Mouse (Mus musculus) left cerebral cortex, adult 8-10 months (tissue): ENCODE results near the gene Ppef2. TPM values are rescaled to one million over a fixed set of nuclear protein-coding genes. Genes with fewer than 3 reads are reported as not detected.
A peak's percentile ranks its signal among the peaks of the same experiment; 100 is the strongest.

Experiments used
- DNase-seq, 2 experiments: peaks; one replicate each; pipeline ENCODE4 v3.0.0; 2022; ENCODE audit warnings: low spot score in 2 of 2
- total RNA-seq, 4 experiments: library from RNA; stranded (reverse); gene quantifications; 2 replicates each; pipeline ENCODE4 v1.2.4; 2022

Gene Ppef2
- 1 to 10 TPM in 1 of 4 experiments, under 1 TPM in 3; 0.53 to 1.1 (median 0.83) TPM for total RNA-seq

GRCm38 (mm10) chr5:92256218-92256617 lies at the start of gene Ppef2:
Gene Ppef2, minus strand, starts transcription at chr5:92256278.
- no peak for DNase-seq

- DNase-seq = no peak
Measured at GRCm38 (mm10) chr5:92304291-92304690, 48.2 kb upstream of the Ppef2 start.

- DNase-seq = no peak
Measured at GRCm38 (mm10) chr5:92302149-92302840, 46.2 kb upstream of the Ppef2 start.

- DNase-seq = no peak
Measured at GRCm38 (mm10) chr5:92294525-92294924, 38.4 kb upstream of the Ppef2 start.

- DNase-seq = no peak
Measured at GRCm38 (mm10) chr5:92291652-92292414, 35.8 kb upstream of the Ppef2 start.

- no peak for DNase-seq
Measured at GRCm38 (mm10) chr5:92287840-92288239, 31.8 kb upstream of the Ppef2 start.

GRCm38 (mm10) chr5:92283107-92283506 lies 27.0 kb upstream of the Ppef2 start:
- DNase-seq = no peak

GRCm38 (mm10) chr5:92282571-92282970 lies 26.5 kb upstream of the Ppef2 start:
- DNase-seq = no peak

- DNase-seq = no peak
Measured at GRCm38 (mm10) chr5:92278942-92279537, 23.0 kb upstream of the Ppef2 start.

GRCm38 (mm10) chr5:92277437-92278394 lies 21.6 kb upstream of the Ppef2 start, which contains the start of gene Naaa:
Gene Naaa, minus strand, starts transcription at chr5:92278170.
- peak; percentile 75 for DNase-seq

- no peak for DNase-seq
Measured at GRCm38 (mm10) chr5:92270496-92270895, 14.4 kb upstream of the Ppef2 start.

GRCm38 (mm10) chr5:92263761-92264359 lies 7.8 kb upstream of the Ppef2 start:
- DNase-seq = peak in 1 of 2 experiments; percentile 84

GRCm38 (mm10) chr5:92262646-92263045 lies 6.6 kb upstream of the Ppef2 start:
- no peak for DNase-seq

GRCm38 (mm10) chr5:92254476-92254875 lies 1.6 kb downstream of the Ppef2 start:
- no peak for DNase-seq

- no peak for DNase-seq
Measured at GRCm38 (mm10) chr5:92252797-92253343, 3.2 kb downstream of the Ppef2 start.

GRCm38 (mm10) chr5:92252031-92252430 lies 4.0 kb downstream of the Ppef2 start:
- DNase-seq = no peak

- DNase-seq = no peak
Measured at GRCm38 (mm10) chr5:92248614-92249013, 7.5 kb downstream of the Ppef2 start.

- no peak for DNase-seq
Measured at GRCm38 (mm10) chr5:92245483-92245882, 10.6 kb downstream of the Ppef2 start.

GRCm38 (mm10) chr5:92244900-92245299 lies 11.2 kb downstream of the Ppef2 start:
- no peak for DNase-seq

GRCm38 (mm10) chr5:92240769-92241168 lies 15.3 kb downstream of the Ppef2 start:
- DNase-seq = peak in 1 of 2 experiments; percentile 24
